Mouse (Mus musculus): Measurements from ENCODE around the gene Rnase1.

DNA sequence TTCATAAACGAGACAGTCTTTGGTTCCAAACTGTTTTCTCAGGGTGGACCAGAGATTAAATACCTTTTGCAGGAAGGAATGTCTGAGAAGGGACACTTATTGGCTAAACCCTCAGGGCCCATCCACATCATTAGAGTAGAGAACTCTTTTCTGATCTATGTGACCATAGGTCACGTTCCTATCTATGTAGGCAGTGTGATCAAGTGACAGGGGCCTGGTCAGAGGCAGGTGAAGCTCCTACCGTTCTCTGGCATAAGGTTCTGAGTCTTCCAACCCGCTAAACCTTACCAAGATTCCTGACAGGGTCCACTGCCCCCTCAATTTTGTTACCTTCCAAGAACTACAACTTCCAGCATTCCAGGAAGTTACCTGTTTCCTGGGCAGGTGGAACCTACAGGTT lies 4.5 kb downstream of the Rnase1 start:
- TF ChIP-seq CTCF (conservative IDR thresholded peaks at IDR 0.05; ENCODE audit: low read length) (no peak), NANOG (IDR thresholded peaks at IDR 0.05; ENCODE audit: borderline replicate concordance, low read length) (no peak)

All from E14TG2a.4 (cell line).